Mouse (Mus musculus) heart, embryonic 13.5 days (tissue): ENCODE measurements at regions not wholly inside any gene's neighbourhood (a gene's known extent, or its start where the extent isn't known, plus 50 kb on each side); places are given as distances from the start of the nearest gene placed in this dataset.
"Not testable (repeated sequence)": the region's sequence is repeated elsewhere in the genome, so short reads cannot be mapped to it uniquely, and the experiment has no call there.

Source experiments
- ATAC-seq: fragments of 200-750 bp; cut with Nextera tagmentation; 2 replicates; pipeline ENCODE4 v1.8.0; 2017; ENCODE audit warnings: moderate TSS enrichment; ENCODE audit not compliant: insufficient number of reproducible peaks, low FRiP score, low TSS enrichment; ENCODE audit errors: extremely low read depth
- H3K27ac ChIP-seq: fragments of 300-500 bp; sonication (generic); replicated peaks from 2 replicates; pipeline ENCODE4 v1.5.1; 2015; ENCODE audit warnings: moderate library complexity, mild to moderate bottlenecking, inconsistent platforms
- H3K27me3 ChIP-seq: fragments of 300-500 bp; sonication (generic); replicated peaks from 2 replicates; pipeline ENCODE4 v1.6.1; 2015; ENCODE audit warnings: mild to moderate bottlenecking, inconsistent platforms
- H3K36me3 ChIP-seq: fragments of 300-500 bp; sonication (generic); 2 replicates; pipeline ENCODE4 v1.6.1; 2015; ENCODE audit warnings: mild to moderate bottlenecking, inconsistent platforms
- H3K4me1 ChIP-seq: fragments of 300-500 bp; sonication (generic); 2 replicates; pipeline ENCODE4 v1.6.1; 2015; ENCODE audit warnings: inconsistent platforms
- H3K4me2 ChIP-seq: fragments of 300-500 bp; sonication (generic); 2 replicates; pipeline ENCODE4 v1.6.1; 2015; ENCODE audit warnings: inconsistent platforms, mild to moderate bottlenecking, moderate library complexity
- H3K4me3 ChIP-seq: fragments of 300-500 bp; sonication (generic); 2 replicates; pipeline ENCODE4 v1.5.1; 2015; ENCODE audit warnings: moderate library complexity, mild to moderate bottlenecking, inconsistent platforms
- H3K9ac ChIP-seq: fragments of 300-500 bp; sonication (generic); 2 replicates; pipeline ENCODE4 v1.6.1; 2015; ENCODE audit warnings: inconsistent platforms, mild to moderate bottlenecking, moderate library complexity
- H3K9me3 ChIP-seq: fragments of 300-500 bp; sonication (generic); 2 replicates; pipeline ENCODE4 v1.6.1; 2016; ENCODE audit warnings: inconsistent platforms
- WGBS: fragments of 180-500 bp; shearing (Covaris S2); methylation state at CpG from one replicate; pipeline ENCODE4 v1.1.7; 2015; ENCODE audit warnings: mixed read lengths; 5-methylcytosine and 5-hydroxymethylcytosine counted together

DNA sequence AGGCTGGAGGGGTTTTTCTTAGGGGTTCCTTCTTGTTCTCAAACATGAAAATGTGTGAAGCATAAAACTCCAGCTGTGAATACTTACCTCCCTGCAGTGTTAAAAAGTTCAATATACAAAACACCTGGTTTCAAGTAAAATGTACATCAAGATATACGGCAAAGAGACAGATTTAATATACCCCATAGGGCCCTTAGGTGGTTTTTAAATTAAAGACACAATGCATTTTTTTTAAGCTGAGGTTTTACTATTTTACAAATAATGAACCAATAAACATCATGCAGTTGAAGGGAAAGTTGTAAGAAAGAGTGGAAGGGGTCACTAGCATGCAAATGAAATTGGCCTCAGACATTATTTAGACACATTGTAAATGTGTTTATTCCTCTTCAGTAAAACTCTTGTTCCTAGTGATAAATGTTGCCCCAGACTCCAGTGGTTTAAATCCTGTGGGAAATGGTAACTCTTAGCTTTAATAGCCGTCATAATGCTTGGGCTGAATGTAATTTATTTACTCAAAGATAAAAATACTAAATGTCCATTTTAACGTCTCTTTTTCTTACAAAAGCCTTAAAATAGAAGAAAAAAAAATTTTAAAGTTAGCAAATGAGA, 1337.9 kb downstream of the Efnb2 start:
- no peak overlapping the region for H3K9ac ChIP-seq

DNA sequence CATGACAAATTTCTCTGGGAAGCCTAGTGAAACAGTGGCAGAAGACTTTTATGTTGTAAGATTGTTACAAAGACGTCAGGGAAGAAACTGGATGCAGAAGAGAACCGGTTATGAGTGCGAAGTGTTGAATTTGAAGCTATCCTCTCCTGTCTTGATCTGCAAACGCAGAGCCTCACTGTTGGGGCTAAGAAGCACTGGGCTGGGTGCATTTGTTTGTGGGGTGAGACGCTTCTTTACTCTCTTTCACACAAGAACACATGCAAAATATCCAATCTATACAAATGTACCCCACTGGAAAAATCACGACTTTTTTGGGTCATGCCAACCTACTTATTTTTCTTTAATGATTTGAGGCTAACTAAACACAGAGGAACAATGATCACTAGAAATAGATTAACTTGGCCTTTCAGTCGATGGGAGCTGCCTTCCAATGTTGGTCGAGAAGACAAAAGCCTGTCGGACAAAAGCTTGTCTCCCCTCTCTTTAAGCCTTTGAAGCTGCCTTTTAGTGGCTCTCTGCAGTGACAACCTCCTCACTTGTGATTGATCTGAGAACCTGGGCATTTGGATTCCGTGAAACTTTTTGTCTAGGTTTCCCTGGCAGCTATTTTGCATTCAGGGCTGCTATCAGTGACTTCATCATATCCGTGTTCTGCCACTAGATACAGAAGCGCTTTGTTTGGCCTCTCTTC, 1338.5 kb downstream of the Efnb2 start:
- WGBS = 65% methylated on average over 12 of the region's 12 CpGs
- H3K9me3 ChIP-seq = no peaks in the 10 kb centered on the region
- H3K27me3 ChIP-seq = no peaks in the 10 kb centered on the region
- H3K27ac ChIP-seq = no peak overlapping the region
- no peaks in the 10 kb centered on the region for H3K4me1 ChIP-seq
- no peak overlapping the region for H3K9ac ChIP-seq
- no peak for ATAC-seq
- H3K36me3 ChIP-seq = no peaks in the 10 kb centered on the region
- no peak overlapping the region for H3K4me2 ChIP-seq
- H3K4me3 ChIP-seq = no peak overlapping the region

More for the DNA sequence above, 1337.9 kb downstream of the Efnb2 start:
- no peak for ATAC-seq
- no peaks in the 10 kb centered on the region for H3K27me3 ChIP-seq
- no peaks in the 10 kb centered on the region for H3K9me3 ChIP-seq
- WGBS = 75% methylated on average over 3 of the region's 3 CpGs
- H3K4me2 ChIP-seq = no peak overlapping the region
- no peaks in the 10 kb centered on the region for H3K4me1 ChIP-seq
- no peak overlapping the region for H3K27ac ChIP-seq
- H3K4me3 ChIP-seq = no peak overlapping the region
- no peaks in the 10 kb centered on the region for H3K36me3 ChIP-seq

DNA sequence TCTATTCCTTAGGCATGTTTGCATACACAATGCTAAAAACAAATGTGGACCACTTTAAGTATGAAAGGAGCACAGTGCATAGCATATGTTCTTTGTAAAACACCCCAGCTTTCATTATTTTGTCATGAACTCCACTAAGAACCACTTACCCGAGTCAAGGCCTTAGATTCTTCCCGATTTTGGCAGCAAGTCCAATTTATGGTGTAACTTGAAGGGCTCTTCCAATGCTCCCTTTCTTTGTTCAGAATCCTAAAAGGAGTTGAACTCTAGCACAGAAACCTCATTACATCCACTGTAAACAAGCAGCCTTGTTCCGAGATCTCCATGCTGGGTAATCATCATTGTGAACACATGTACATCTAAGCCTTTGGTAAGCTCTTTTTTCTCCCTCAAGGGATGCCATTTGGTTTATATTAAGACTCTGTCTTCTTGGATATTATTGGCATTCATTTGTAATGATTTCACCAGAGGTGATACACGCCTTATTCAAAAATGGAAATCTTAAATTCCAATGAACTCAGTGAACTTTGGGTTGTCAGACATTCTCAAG, 1344.2 kb downstream of the Efnb2 start:
- Histone ChIP-seq H3K4me1 (no peaks in the 10 kb centered on the region), H3K9ac (no peak overlapping the region), H3K9me3 (no peaks in the 10 kb centered on the region), H3K27ac (no peak overlapping the region), H3K36me3 (no peaks in the 10 kb centered on the region), H3K27me3 (no peaks in the 10 kb centered on the region), H3K4me3 (no peak overlapping the region), H3K4me2 (no peak overlapping the region)
- WGBS = 73% methylated on average over 4 of the region's 4 CpGs
- no peak for ATAC-seq

DNA sequence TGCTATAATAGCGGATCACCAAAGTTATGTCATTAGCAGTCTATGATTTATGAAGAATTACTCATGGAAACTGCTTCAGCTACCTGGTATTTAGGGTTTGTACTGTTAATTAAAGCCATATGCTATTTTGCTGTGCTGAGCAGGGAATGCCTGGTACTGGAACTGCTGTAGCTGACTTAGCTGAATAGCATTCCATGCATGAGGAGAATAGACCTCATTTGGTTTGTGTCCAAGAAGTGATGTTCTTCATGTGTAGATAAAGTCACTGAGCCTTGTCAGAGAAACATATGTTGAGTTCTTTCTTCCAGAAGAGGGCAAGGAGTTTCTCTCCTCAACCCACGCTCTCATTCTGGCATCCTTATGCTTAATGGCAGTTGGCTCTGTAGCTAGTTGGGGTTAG, 1351.8 kb downstream of the Efnb2 start:
- no peak overlapping the region for H3K27ac ChIP-seq
- H3K9me3 ChIP-seq = no peaks in the 10 kb centered on the region
- H3K4me2 ChIP-seq = no peak overlapping the region
- no peaks in the 10 kb centered on the region for H3K27me3 ChIP-seq
- H3K36me3 ChIP-seq = no peaks in the 10 kb centered on the region
- no peak overlapping the region for H3K9ac ChIP-seq
- ATAC-seq = no peak
- H3K4me1 ChIP-seq = no peaks in the 10 kb centered on the region
- WGBS = 76% methylated on average over 2 of the region's 2 CpGs
- no peak overlapping the region for H3K4me3 ChIP-seq

DNA sequence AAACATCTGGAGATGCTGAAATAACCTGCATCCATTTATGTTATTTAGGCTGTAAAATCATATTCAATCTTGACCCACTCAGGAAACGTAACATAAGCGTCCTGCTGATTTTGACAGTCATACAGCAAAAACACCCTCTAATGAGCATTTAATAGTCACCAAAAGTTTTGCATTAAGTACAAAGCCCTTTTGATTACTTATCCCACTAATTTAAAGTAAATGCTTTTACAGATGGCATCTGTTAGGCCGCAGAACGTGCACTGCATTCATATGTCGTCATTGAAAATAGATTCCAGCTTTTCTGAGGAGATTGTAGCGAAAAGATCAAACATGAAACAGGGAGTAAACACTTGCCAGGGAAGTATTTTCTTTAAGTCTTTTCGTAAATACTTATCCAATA, 1371.7 kb downstream of the Efnb2 start:
- Histone ChIP-seq H3K27me3 (no peaks in the 10 kb centered on the region), H3K36me3 (no peaks in the 10 kb centered on the region), H3K4me3 (no peak overlapping the region), H3K4me1 (no peaks in the 10 kb centered on the region), H3K4me2 (no peak overlapping the region), H3K9me3 (no peaks in the 10 kb centered on the region), H3K9ac (no peak overlapping the region), H3K27ac (no peak overlapping the region)
- 75% methylated on average over 7 of the region's 7 CpGs for WGBS
- no peak for ATAC-seq

DNA sequence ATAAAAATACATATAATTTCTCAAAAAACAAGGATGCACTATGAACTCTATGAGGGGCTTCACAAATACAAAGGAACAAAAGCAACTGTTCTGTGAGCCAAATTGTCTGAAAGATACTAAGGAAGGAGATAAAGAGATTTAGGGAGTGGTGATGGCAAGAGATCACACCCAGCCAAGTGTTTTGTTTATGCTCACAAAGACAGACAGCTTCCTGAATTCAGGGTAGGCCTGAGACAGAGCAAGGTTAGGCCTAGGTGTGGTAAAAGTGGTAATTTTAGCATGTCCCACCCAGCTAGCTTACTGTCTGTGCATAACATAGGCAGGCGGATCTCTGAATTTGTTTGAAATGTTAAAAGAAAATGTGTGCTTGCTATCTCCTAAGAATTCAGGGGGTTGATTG, 1374.5 kb downstream of the Efnb2 start:
- H3K27me3 ChIP-seq = no peaks in the 10 kb centered on the region
- H3K9ac ChIP-seq = no peak overlapping the region
- H3K36me3 ChIP-seq = no peaks in the 10 kb centered on the region
- no peak overlapping the region for H3K4me2 ChIP-seq
- no peak overlapping the region for H3K27ac ChIP-seq
- no peak for ATAC-seq
- H3K9me3 ChIP-seq = no peaks in the 10 kb centered on the region
- H3K4me1 ChIP-seq = no peaks in the 10 kb centered on the region
- no peak overlapping the region for H3K4me3 ChIP-seq
- WGBS = 78% methylated on average over 1 of the region's 1 CpGs

DNA sequence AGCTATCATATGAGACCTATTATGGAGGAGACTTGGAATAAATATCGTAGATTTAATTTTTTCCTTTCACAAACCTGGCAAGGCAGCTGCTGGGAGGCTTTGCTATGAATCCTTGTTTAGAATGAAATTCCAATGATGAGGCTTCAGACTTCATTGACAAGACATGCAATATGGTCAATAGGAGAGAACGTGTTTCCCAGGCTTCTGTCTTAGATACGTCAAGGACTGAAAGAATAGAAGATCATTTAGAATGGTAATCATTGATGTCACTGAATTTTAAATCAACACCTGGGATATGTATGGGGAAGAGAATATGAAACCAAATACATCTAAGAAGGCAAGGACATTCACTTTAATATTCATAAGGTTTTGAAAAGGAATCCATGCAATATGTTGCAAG, 1393.6 kb downstream of the Efnb2 start:
- Histone ChIP-seq H3K4me2 (no peak overlapping the region), H3K4me3 (no peak overlapping the region), H3K36me3 (no peaks in the 10 kb centered on the region), H3K27ac (no peak overlapping the region), H3K4me1 (no peaks in the 10 kb centered on the region), H3K27me3 (no peaks in the 10 kb centered on the region), H3K9me3 (no peaks in the 10 kb centered on the region), H3K9ac (no peak overlapping the region)
- no peak for ATAC-seq
- 85% methylated on average over 3 of the region's 3 CpGs for WGBS

DNA sequence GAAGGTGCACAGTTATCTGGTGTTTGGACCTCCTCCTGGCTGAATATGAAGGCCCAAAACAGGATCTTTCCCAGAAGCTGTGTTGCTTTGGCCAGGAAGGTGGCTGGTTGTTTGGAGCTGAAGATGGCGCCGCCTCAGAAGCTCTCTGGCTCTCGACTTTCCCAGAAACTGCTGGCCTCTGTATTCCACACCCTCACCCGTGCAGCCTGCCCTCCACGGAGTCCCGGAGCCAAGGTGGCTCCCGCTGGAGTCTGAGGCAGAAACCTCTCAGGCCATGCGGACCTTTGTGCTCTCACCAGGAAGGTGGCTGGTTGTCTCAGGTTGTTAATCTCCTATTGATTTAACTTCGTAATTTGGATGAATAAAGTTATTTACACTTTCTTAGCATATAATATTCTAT, 1406.7 kb downstream of the Efnb2 start:
- H3K4me3 ChIP-seq, H3K4me1 ChIP-seq, H3K4me2 ChIP-seq, ATAC-seq, H3K27ac ChIP-seq, H3K36me3 ChIP-seq, H3K9me3 ChIP-seq, H3K9ac ChIP-seq, H3K27me3 ChIP-seq: not testable (repeated sequence)
- WGBS = 71% methylated on average over 9 of the region's 9 CpGs

DNA sequence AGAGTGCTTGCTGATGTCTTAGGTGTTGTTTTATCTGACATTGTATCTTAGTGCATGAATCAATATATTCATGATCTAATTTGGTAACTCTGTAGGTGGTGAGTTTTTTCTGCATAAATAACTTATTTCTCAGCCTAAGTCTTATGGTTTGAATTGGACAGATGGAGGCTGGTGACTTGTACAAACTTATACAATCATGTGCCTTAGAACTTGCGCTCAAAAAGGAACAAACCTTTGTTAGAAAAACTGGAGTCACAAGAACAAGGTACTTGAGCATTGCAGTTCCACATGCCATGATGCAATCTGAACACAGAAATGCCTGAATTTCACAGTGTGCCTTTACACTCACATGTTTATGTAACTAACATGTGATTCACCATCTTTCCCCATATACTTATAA, 1420.7 kb downstream of the Efnb2 start:
- no peaks in the 10 kb centered on the region for H3K27me3 ChIP-seq
- no peak overlapping the region for H3K4me3 ChIP-seq
- no peaks in the 10 kb centered on the region for H3K9me3 ChIP-seq
- no peak overlapping the region for H3K9ac ChIP-seq
- no peaks in the 10 kb centered on the region for H3K36me3 ChIP-seq
- no peak overlapping the region for H3K27ac ChIP-seq
- 80% methylated on average over 1 of the region's 1 CpGs for WGBS
- H3K4me2 ChIP-seq = no peak overlapping the region
- no peaks in the 10 kb centered on the region for H3K4me1 ChIP-seq
- no peak for ATAC-seq

DNA sequence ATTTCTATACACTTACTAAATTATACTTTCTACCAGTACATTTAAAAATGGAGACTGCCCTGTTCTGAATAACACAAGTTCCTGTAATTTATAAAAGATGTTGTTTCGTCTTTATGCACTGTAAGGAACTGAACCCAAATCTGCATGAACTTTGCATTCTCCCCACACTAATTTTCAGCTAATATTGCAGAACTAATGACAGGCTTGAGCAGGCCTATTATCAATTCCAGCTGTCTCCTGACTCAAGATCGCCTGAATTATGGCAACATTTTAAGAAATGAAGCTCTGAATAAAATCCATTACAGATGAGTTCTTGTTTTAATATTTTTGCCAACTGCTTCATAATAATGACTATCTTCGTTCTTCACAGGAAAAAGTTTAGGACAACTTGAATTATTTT, 1427.0 kb downstream of the Efnb2 start:
- H3K4me2 ChIP-seq = no peak overlapping the region
- H3K36me3 ChIP-seq = no peaks in the 10 kb centered on the region
- no peak overlapping the region for H3K27ac ChIP-seq
- ATAC-seq = no peak
- H3K27me3 ChIP-seq = no peaks in the 10 kb centered on the region
- no peak overlapping the region for H3K9ac ChIP-seq
- WGBS = 74% methylated on average over 3 of the region's 3 CpGs
- no peak overlapping the region for H3K4me3 ChIP-seq
- H3K4me1 ChIP-seq = no peaks in the 10 kb centered on the region
- no peaks in the 10 kb centered on the region for H3K9me3 ChIP-seq

DNA sequence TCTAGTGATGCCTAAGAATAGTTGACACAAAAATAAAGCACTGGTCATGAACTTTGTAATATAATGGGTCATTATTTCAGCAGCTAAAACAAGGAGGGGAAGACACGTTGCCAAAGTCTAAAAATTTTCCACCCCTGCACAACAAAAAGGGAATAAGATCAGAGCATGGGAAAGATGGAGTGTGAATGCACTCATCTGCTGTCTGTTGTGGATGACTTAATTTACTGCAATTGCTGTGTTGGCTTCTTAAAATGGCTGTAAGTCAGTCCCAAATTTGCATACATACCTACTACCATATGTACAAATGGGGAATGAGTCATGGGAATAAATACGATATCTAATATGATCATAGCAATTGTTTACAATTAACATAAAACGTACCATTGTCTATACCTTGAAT, 1441.7 kb downstream of the Efnb2 start:
- 71% methylated on average over 3 of the region's 3 CpGs for WGBS
- Histone ChIP-seq H3K4me1 (no peaks in the 10 kb centered on the region), H3K27ac (no peak overlapping the region), H3K36me3 (no peaks in the 10 kb centered on the region), H3K4me3 (no peak overlapping the region), H3K27me3 (no peaks in the 10 kb centered on the region), H3K4me2 (no peak overlapping the region), H3K9me3 (no peaks in the 10 kb centered on the region), H3K9ac (no peak overlapping the region)
- no peak for ATAC-seq

DNA sequence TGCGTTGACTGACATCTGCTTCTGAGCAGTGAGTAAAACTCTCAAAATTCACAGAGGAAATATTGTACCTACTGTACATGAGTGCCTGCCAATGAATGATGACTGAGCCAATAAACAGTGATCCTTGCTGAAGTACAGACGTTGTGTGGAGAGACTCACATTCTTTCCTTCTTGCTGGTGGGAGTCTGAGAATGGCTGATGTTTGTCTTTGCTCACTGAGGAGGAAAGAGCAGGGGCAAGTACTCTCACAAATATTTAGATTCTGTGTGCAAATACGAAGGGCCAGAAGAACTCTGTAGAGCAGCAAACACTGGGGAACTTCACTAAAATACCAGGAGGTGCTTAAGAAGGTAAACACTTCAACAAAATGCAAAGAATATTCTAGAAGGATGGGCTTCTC, 1453.9 kb downstream of the Efnb2 start:
- Histone ChIP-seq H3K9ac (no peak overlapping the region), H3K36me3 (no peaks in the 10 kb centered on the region), H3K4me2 (no peak overlapping the region), H3K27me3 (no peaks in the 10 kb centered on the region), H3K4me3 (no peak overlapping the region), H3K9me3 (no peaks in the 10 kb centered on the region), H3K27ac (no peak overlapping the region), H3K4me1 (no peaks in the 10 kb centered on the region)
- 52% methylated on average over 3 of the region's 3 CpGs for whole genome bisulfite sequencing
- ATAC-seq = no peak
